Mouse (Mus musculus) forebrain, embryonic 16.5 days (tissue): Measurements from ENCODE around the gene Mfsd9. TPM values are rescaled to one million over a fixed set of nuclear protein-coding genes. Genes with fewer than 3 reads are reported as not detected.
"Not testable (repeated sequence)": the region's sequence is repeated elsewhere in the genome, so short reads cannot be mapped to it uniquely, and the experiment has no call there.

Source experiments
- ATAC-seq: fragments of 200-750 bp; cut with Nextera tagmentation; 2 replicates; pipeline ENCODE4 v1.8.0; 2017; ENCODE audit warnings: mild to moderate bottlenecking, moderate library complexity
- H3K27ac ChIP-seq: fragments of 300-500 bp; sonication (generic); 2 replicates; pipeline ENCODE4 v1.5.1; 2014; ENCODE audit warnings: low read length, control low read depth
- H3K27me3 ChIP-seq: fragments of 300-500 bp; sonication (generic); replicated peaks from 2 replicates; pipeline ENCODE4 v1.6.1; 2014; ENCODE audit warnings: low read length; ENCODE audit not compliant: control insufficient read depth, insufficient read depth
- H3K36me3 ChIP-seq: fragments of 300-500 bp; sonication (generic); 2 replicates; pipeline ENCODE4 v1.6.1; 2014; ENCODE audit not compliant: control insufficient read depth, insufficient read depth
- H3K4me1 ChIP-seq: fragments of 300-500 bp; sonication (generic); replicated peaks from 2 replicates; pipeline ENCODE4 v1.6.1; 2014; ENCODE audit warnings: low read length; ENCODE audit not compliant: control insufficient read depth, insufficient read depth
- H3K4me2 ChIP-seq: fragments of 300-500 bp; sonication (generic); 2 replicates; pipeline ENCODE4 v1.6.1; 2014; ENCODE audit warnings: mild to moderate bottlenecking, low read length, control low read depth
- H3K4me3 ChIP-seq: fragments of 300-500 bp; sonication (generic); replicated peaks from 2 replicates; pipeline ENCODE4 v1.5.1; 2014; ENCODE audit warnings: mild to moderate bottlenecking, low read length, control low read depth
- H3K9ac ChIP-seq: fragments of 300-500 bp; sonication (generic); replicated peaks from 2 replicates; pipeline ENCODE4 v1.6.1; 2014; ENCODE audit warnings: low read depth, low read length, control low read depth
- H3K9me3 ChIP-seq: fragments of 300-500 bp; sonication (generic); 2 replicates; pipeline ENCODE4 v1.6.1; 2016; ENCODE audit warnings: low read length; ENCODE audit not compliant: control insufficient read depth
- WGBS: fragments of 180-500 bp; shearing (Covaris S2); extraction: QIAGEN DNeasy Blood & Tissue Kit; methylation state at CpG from one replicate; pipeline ENCODE4 v1.1.7; 2014; 5-methylcytosine and 5-hydroxymethylcytosine counted together
- polyA plus RNA-seq: library from polyadenylated mRNA; unstranded; fragments of >200 nt; fragmentation: Nextera tagmentation; extraction: Ambion mirVana; gene quantifications from 2 replicates; pipeline ENCODE4 v1.2.1, GENCODE M21; 2015

The Mfsd9 gene
- polyA plus RNA-seq, 1 experiment from 2014 or later, result 7.1 TPM

DNA sequence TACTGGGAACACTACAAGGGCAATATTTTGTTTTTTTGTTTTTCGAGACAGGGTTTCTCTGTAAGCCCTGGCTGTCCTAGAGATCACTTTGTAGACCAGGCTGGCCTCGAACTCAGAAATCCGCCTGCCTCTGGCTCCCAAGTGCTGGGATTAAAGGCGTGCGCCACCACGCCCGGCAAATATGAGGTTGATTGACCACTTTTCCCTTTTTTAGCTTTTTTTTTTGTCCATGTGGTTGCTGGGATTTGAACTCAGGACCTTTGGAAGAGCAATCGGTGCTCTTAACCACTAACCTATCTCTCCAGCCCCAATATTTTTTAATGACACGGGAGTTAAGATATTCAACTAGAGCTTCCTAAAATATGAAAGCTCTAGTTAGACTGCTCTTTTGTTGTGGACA is 52.2 kb downstream of the Mfsd9 start:
- H3K4me3 ChIP-seq, ATAC-seq, H3K27ac ChIP-seq, H3K4me2 ChIP-seq, H3K4me1 ChIP-seq, H3K27me3 ChIP-seq, H3K9ac ChIP-seq, H3K36me3 ChIP-seq, H3K9me3 ChIP-seq: not testable (repeated sequence)
- whole genome bisulfite sequencing, result 94% methylated on average over 9 of the region's 9 CpGs

DNA sequence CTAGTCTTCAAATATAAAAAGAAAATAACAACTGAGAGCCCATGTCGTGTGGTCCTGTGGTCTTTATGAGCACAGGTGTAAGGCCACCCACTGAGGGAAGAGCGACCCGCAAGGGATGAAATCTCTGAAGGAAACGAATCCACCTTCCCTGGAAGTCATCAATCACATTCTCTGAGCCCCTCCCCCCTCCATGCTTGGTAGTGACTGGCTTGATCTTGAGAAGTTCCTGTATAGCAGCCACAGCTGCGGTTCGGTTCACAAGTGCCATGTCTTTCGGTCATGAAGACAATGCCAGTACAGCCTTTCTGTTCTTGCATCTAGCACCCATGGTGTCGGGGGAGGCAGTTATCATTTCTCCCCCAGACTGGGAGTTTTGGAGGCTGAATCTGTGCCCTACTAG is 52.8 kb downstream of the Mfsd9 start:
- WGBS, result 88% methylated on average over 8 of the region's 8 CpGs
- Histone ChIP-seq H3K27ac (no peak overlapping the region), H3K36me3 (no peaks in the 10 kb centered on the region), H3K9ac (no peak overlapping the region), H3K4me3 (no peak overlapping the region), H3K4me1 (no peaks in the 10 kb centered on the region), H3K4me2 (no peak overlapping the region), H3K27me3 (no peaks in the 10 kb centered on the region), H3K9me3 (no peaks in the 10 kb centered on the region)
- no peak for ATAC-seq

DNA sequence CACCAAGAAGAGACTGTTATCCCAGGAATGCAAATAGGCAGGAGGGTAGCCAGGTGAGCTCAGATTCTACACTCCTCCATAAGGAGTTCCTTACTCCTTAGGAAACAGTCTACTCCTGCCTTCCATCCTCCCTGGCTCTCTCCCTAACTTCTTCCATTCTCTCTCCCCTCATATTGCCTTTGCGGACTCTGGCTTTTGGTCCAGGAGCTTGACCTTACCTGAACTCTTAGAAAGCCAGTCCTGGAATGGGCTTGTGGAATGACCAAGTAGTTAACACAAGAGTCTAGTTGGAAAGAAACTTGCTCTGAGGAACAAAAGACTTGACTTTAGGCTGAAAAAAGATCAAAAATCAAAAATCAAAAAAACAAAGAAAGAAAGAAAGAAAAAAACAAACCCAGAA is 61.9 kb downstream of the Mfsd9 start:
- no peaks in the 10 kb centered on the region for H3K4me1 ChIP-seq
- H3K4me3 ChIP-seq, result no peak overlapping the region
- H3K36me3 ChIP-seq, result no peaks in the 10 kb centered on the region
- WGBS, result 100% methylated on average over 1 of the region's 1 CpGs
- no peak overlapping the region for H3K9ac ChIP-seq
- ATAC-seq, result no peak
- H3K9me3 ChIP-seq, result no peaks in the 10 kb centered on the region
- H3K27ac ChIP-seq, result no peak overlapping the region
- H3K27me3 ChIP-seq, result no peaks in the 10 kb centered on the region
- H3K4me2 ChIP-seq, result no peak overlapping the region

DNA sequence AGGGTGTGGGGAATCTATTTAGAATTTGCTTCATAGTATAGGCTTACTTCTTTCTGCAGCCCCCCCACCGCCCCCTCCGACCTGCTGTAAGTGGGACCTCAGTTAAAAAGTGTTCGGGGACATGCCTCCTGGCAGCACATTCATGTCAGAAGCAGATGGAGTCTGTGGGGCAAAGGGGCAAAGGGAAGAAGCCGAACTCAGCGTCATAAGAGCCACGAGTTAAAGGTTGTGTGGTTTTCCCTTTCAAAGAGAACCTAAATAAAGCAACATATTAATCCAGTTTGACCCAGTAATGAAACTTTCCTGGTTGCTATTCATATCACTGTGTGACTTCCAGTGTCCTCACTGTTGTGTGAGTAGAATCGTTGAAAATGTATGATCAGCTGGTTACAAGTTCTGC is 63.1 kb downstream of the Mfsd9 start:
- Histone ChIP-seq H3K9ac (no peak overlapping the region), H3K4me3 (no peak overlapping the region), H3K4me1 (no peaks in the 10 kb centered on the region), H3K9me3 (no peaks in the 10 kb centered on the region), H3K4me2 (no peak overlapping the region), H3K36me3 (no peaks in the 10 kb centered on the region), H3K27ac (no peak overlapping the region), H3K27me3 (no peaks in the 10 kb centered on the region)
- WGBS, result 87% methylated on average over 7 of the region's 7 CpGs
- no peak for ATAC-seq

DNA sequence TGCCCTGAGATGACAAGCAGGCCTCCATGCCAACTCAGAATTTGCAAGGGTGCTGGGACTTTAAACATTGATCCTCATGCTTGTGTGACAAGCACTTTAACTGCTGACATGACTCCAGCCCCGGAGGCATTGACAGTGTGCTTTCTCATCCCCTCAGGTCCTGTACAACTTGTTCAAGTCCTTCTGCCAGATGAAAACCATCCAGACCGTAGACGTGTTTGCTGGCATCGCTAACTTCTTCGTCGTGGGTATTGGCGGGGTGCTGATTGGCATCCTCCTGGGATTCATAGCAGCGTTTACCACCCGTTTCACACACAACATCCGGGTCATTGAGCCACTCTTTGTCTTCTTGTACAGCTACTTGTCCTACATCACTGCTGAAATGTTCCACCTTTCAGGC is 64.4 kb downstream of the Mfsd9 start:
- Histone ChIP-seq H3K27me3 (no peaks in the 10 kb centered on the region), H3K4me1 (no peaks in the 10 kb centered on the region), H3K27ac (no peak overlapping the region), H3K9me3 (no peaks in the 10 kb centered on the region), H3K9ac (no peak overlapping the region), H3K4me2 (no peak overlapping the region), H3K36me3 (no peaks in the 10 kb centered on the region), H3K4me3 (no peak overlapping the region)
- no peak for ATAC-seq
- WGBS, result 76% methylated on average over 10 of the region's 10 CpGs

Other genes with a start within 250 kb of the Mfsd9 start
- 0.25 TPM in 1 of 2 replicates, not detected in the other for gene Slc9a4, start 210.6 kb downstream of the Mfsd9 start, polyA plus RNA-seq
- 0.18 and 0.27 TPM in 2 replicates for gene Slc9a2, start 110.1 kb downstream of the Mfsd9 start, polyA plus RNA-seq
- gene Tmem182, start 14.9 kb upstream of the Mfsd9 start, polyA plus RNA-seq, result not detected in 2 replicates